Mouse (Mus musculus): Measurements from ENCODE around the gene Rnf144a.

- TF ChIP-seq EP300 (IDR thresholded peaks at IDR 0.05; ENCODE audit: low read depth) (no peak), CTCF (IDR thresholded peaks at IDR 0.05; ENCODE audit: low read depth) (no peak)
Observed at GRCm38 (mm10) chr12:26365531-26366315, 49.3 kb downstream of the Rnf144a start.

All from liver, postnatal 0 days (tissue).